Mouse (Mus musculus) frontal cortex, adult (tissue): ENCODE measurements around the gene Ndc1.
A peak's percentile ranks its signal among the peaks of the same experiment; 100 is the strongest.

Source experiments
- ATAC-seq: cut with Nextera tagmentation; 2 replicates; pipeline ENCODE4 v1.9.2; 2017; ENCODE audit warnings: mild to moderate bottlenecking, moderate library complexity, mixed read lengths; ENCODE audit not compliant: low TSS enrichment

The Ndc1 gene

DNA sequence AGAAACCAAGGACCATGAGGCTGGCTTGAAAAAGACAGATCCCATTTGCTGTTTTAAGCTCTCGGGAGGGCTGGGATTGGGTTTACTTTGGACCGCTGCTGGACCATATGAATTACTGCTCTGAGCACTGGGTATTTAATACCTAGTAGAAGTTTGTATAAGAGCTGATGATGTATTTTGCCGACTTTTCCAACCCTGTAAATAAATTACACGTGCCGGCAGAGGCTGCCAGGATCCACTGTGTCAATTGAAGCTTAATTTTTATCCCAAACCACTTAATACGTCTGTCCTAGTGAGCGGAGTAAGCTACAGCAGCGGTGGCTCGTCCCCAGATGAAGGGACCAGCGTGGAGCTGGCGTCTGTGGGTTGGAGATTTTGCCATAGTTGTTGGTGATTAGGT is 74.7 kb downstream of the Ndc1 start:
- no peak for ATAC-seq

DNA sequence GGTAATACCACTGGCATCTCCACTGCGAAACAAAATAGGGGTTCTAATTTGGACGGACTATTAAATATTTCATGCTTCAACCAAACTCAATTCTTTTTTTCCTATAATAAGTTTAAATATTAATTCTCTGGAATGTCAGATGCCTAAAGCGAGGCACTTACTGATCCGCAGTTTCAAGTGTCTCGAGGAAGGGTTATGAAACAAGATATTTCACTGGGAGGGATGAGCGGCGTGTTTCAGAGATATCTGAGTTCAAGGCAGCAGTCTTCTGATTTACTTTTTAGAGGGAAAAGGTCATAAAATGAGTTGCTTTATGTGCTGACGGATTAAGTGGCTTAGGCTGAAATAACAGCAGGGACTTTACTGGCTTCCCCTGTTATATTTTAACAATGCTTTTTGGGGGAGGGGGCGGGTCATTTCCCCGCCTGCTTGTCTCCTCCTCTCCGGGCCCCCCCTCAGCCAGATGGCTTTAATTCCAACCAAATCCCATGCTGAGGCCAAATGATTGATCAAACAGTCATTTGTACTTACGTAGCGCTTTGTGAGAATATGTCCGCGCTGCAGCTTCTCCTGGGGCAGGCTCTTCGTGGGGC is 75.4 kb downstream of the Ndc1 start:
- no peak for ATAC-seq

DNA sequence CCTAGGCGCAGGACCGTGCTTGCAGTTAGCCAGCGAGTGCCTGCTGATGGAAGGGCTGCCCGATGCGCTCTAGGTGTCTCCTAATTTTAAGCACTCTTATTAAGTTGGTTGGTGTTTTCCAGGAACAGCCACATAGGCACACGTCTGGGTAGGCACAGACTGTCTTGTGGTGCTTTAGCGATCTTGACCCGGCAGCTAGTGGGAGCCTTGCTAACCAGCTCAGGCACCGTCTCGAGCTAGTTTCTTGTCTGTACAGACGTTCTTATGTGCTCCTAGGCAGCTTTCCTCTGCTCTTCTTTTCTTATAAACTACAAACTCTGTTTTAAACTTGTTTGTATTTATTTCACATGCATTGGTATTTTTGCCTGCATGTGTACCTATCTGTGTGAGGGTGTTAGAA is 76.0 kb downstream of the Ndc1 start:
- no peak for ATAC-seq

DNA sequence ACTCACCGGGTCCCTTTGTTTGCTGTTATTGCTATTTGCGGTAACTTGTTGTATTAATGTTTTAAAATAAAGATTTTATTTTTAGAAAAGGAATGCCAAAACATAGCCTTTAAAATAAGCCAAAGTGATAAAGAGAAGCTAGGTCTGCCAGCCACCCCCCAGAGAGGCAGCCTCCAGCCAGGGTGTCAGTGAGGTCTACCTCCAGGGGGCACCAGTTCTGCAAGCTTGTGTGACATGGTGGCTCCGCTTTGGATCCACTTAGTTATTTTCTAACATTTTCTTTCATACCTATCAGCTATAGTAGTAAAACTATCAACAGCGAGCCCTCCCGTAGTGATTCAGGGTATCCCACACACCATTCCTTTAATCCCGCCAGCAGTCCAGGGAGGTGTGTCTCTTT is 80.9 kb downstream of the Ndc1 start:
- ATAC-seq: no peak

DNA sequence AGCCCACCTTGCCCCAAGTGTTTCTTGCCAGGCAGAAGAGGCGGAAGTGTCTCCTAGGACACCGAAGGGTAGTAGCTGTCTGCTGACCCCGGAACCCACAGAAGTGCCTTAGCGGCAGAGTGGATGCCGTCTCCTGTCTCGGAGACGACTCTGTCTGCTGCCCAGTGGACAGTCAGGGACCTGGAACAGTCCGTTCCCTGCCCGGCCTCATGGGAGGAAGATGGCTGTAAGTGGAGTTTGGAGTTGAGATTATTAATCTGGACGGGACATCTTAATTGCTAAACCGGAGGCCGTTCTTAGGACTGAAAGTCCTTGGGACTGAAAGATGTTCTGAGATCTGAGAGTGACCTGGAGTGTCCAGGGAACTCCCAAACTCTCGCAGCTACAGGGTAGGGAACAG is 81.9 kb downstream of the Ndc1 start:
- ATAC-seq: no peak

DNA sequence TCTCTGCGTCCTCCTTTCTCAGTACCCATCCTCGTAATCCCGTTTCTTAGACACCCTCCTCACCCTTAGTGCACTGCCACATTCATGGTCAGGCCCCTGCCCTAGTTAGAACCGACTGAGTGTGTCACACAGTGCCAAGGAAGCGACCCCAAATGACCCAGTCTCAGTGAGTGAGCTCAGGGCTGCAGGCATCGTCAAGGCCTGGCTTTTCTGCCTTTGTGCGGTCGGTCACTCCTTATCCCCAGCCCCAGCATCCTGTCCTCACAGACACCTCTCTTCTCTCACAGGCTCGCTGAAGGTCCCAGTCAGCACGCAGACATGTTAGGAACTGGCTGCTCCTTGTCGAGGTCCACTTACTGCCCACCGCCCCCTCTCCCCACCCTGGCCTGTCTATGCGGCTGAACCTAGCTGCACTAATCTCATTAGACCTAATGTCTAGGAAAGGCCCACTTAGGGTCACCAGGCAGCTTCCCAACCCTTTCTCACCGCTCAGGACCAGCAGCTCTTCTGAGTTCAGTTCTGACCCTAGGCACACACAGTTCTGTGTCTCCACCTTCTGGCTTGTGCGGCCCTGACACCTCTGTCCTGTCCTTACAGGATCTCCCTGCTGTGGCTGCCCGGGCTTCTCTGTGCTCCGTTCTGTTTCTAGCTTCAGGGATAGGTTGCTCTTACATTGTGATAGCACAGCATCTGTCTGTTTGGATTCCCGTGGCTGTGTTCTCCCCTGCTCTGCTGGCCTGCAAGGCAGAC is 84.9 kb downstream of the Ndc1 start:
- no peak for ATAC-seq

DNA sequence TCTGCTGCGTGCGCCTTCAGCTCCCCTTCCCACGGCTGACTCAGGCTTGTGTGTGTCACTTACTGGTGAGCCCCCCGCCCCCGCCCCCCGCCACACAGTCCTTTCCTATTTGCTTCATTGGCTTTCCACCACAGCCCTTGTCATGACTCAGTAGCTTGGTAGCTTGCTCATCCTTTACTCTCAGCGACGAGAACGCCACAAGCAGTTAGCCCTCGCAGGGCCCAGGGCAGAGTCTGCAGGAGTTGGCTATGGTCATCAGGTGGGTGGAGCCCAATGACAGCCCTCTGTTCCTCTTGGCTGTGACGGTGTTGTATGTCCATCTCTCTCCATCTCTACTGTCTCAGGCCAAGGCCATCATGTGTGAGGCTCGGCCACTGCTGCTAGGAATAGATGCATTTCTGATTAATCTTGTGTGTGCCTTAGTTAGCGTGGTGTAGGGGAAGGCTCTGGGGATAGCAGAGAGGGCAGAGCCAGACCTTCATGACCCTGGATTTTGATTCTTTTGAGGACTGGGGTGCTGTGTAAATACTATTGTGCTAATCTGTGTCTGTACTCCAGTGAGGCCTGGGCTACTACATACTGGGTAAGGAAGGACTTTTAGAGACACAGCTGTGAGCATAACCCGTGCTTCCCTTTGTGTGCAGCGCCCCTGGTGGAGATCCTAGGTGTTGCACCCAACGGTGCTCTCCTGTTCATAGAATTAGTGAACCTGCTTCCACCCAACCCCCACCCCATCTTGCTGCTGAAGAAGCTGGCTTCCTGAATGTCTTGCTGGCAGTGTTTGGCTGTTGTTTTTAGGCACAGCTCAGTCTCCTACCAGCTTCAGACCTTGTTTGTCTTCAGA is 85.8 kb downstream of the Ndc1 start:
- peak; percentile 81; the same call in 1 of the 2 replicates for ATAC-seq

DNA sequence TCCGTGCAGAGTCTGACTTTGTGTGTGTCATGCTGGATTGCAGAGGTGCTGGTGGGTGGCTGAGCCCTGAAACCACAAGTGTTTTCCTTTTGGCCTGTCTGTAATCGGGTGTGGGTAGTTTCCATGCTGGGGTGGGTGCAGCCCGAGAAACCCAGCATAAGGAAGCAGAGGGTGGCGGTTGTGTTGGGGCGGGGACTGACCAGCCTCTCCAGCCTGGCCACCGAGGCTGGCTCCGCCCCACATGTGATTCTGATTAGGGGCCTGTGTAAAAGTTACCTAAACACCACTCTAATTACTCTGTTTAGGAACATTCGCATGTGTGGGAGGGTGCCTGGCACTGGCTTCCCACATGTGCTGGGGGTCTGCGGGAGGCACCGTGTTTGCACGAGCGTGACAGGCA is 90.0 kb downstream of the Ndc1 start:
- no peak for ATAC-seq

DNA sequence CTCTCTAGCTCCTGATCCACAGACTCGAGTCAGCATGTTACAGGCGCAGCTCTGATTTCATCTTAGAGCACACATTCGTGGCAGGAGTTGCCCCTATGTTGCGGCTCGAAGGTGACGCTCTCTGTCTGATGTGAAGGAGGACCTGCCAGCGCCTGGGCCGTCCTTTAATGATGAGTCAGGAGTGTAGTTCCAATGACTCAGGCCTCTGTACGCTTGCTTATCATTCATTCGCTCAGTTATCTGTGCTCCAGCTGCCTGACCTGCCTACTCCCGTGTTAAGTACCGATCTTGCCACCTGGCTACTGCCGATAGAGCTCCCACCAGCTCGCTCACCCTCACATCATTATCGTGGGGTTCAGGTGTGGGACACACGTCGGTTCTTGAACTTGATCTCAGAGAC is 91.3 kb downstream of the Ndc1 start:
- ATAC-seq: no peak

DNA sequence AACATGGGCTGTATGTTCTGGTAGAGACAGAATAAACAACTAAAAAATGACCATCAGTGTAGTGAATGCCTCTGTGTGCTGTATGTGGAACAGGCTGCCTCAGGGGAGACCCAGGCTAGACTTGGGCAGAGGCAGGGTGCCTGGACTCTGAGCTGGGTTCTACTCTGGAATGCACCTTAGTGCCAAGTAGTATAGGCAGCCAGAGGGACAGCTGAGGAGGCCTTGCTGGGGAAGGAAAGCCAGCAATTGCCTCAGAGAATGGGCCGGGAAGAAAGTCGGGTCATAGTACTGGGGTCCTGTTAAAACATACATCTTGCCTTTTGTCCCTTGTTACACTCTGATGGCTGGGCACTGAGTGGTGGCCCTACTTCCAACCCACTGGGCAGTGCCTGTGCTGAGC is 91.9 kb downstream of the Ndc1 start:
- no peak for ATAC-seq

DNA sequence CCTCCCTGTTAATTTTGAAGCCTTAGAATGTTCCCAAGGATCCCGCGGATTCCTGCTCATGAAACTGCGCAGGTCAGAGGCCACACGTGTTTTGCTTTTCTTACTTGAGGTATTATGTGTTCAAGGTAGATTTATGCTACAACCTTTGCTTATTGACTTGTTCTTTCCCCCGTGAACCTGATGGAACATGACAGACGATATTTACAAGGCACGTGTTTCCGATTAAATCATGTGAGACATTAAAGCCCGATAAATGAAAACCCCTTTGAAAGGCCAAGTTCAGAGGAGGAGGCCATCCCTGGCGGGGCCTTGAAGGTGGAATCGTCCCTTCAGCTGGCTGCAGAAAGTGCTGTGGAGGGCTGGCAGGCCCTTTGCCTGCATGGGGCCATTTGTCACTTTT is 92.9 kb downstream of the Ndc1 start:
- no peak for ATAC-seq
